Mouse (Mus musculus): ENCODE data around the gene Mccc1. TPM values are rescaled to one million over a fixed set of nuclear protein-coding genes. Genes with fewer than 3 reads are reported as not detected.

Mccc1 gene
- polyA plus RNA-seq, 1 experiment from 2014 or later: 25.8 TPM

GRCm38 (mm10) chr3:35970441-35970840 is 30.0 kb downstream of the Mccc1 start:
- ATAC-seq (ENCODE audit: low FRiP score): no peak
- Histone ChIP-seq H3K36me3 (replicated peaks; ENCODE audit: control insufficient read depth, insufficient read depth) (peaks cover 66% of the 10 kb centered on the region), H3K27ac (no peak overlapping the region), H3K4me3 (replicated peaks; ENCODE audit: low read length) (no peak overlapping the region), H3K9me3 (ENCODE audit: control insufficient read depth, low read length) (no peaks in the 10 kb centered on the region), H3K4me1 (replicated peaks; ENCODE audit: control insufficient read depth, insufficient read depth, low read length) (no peaks in the 10 kb centered on the region), H3K27me3 (ENCODE audit: control insufficient read depth, insufficient read depth, low read length) (no peaks in the 10 kb centered on the region), H3K4me2 (replicated peaks) (no peak overlapping the region), H3K9ac (no peak overlapping the region)
- DNase-seq (ENCODE audit: low spot score): no peak
- WGBS: 85% methylated on average over 4 of the region's 4 CpGs

- Histone ChIP-seq H3K36me3 (replicated peaks; ENCODE audit: control insufficient read depth, insufficient read depth) (peaks cover 69% of the 10 kb centered on the region), H3K4me1 (replicated peaks; ENCODE audit: control insufficient read depth, insufficient read depth, low read length) (no peaks in the 10 kb centered on the region), H3K9ac (no peak overlapping the region), H3K4me2 (replicated peaks) (no peak overlapping the region), H3K27ac (no peak overlapping the region), H3K4me3 (replicated peaks; ENCODE audit: low read length) (no peak overlapping the region), H3K27me3 (ENCODE audit: control insufficient read depth, insufficient read depth, low read length) (no peaks in the 10 kb centered on the region), H3K9me3 (ENCODE audit: control insufficient read depth, low read length) (no peaks in the 10 kb centered on the region)
- 96% methylated on average over 8 of the region's 8 CpGs for WGBS
- DNase-seq (ENCODE audit: low spot score) (no peak), ATAC-seq (ENCODE audit: low FRiP score) (no peak)
Measured at GRCm38 (mm10) chr3:35967366-35967921, 33.0 kb downstream of the Mccc1 start.

GRCm38 (mm10) chr3:35966493-35966892 is 34.0 kb downstream of the Mccc1 start:
- no peak for DNase-seq (ENCODE audit: low spot score)
- no peak overlapping the region for H3K9ac ChIP-seq
- no peaks in the 10 kb centered on the region for H3K4me1 ChIP-seq (replicated peaks; ENCODE audit: control insufficient read depth, insufficient read depth, low read length)
- no peaks in the 10 kb centered on the region for H3K9me3 ChIP-seq (ENCODE audit: control insufficient read depth, low read length)
- H3K36me3 ChIP-seq (replicated peaks; ENCODE audit: control insufficient read depth, insufficient read depth): peaks cover 67% of the 10 kb centered on the region
- ATAC-seq (ENCODE audit: low FRiP score): no peak
- H3K4me3 ChIP-seq (replicated peaks; ENCODE audit: low read length): no peak overlapping the region
- no peaks in the 10 kb centered on the region for H3K27me3 ChIP-seq (ENCODE audit: control insufficient read depth, insufficient read depth, low read length)
- no peak overlapping the region for H3K27ac ChIP-seq
- 87% methylated on average over 2 of the region's 2 CpGs for WGBS
- H3K4me2 ChIP-seq (replicated peaks): no peak overlapping the region

GRCm38 (mm10) chr3:35964928-35965327 is 35.5 kb downstream of the Mccc1 start:
- H3K4me2 ChIP-seq (replicated peaks): no peak overlapping the region
- H3K9me3 ChIP-seq (ENCODE audit: control insufficient read depth, low read length): no peaks in the 10 kb centered on the region
- no peak overlapping the region for H3K4me3 ChIP-seq (replicated peaks; ENCODE audit: low read length)
- H3K27me3 ChIP-seq (ENCODE audit: control insufficient read depth, insufficient read depth, low read length): no peaks in the 10 kb centered on the region
- H3K9ac ChIP-seq: no peak overlapping the region
- ATAC-seq (ENCODE audit: low FRiP score): no peak
- DNase-seq (ENCODE audit: low spot score): no peak
- WGBS: 85% methylated on average over 4 of the region's 4 CpGs
- no peak overlapping the region for H3K27ac ChIP-seq
- H3K4me1 ChIP-seq (replicated peaks; ENCODE audit: control insufficient read depth, insufficient read depth, low read length): no peaks in the 10 kb centered on the region
- H3K36me3 ChIP-seq (replicated peaks; ENCODE audit: control insufficient read depth, insufficient read depth): peaks cover 72% of the 10 kb centered on the region

- H3K27ac ChIP-seq: no peak overlapping the region
- H3K4me1 ChIP-seq (replicated peaks; ENCODE audit: control insufficient read depth, insufficient read depth, low read length): no peaks in the 10 kb centered on the region
- DNase-seq (ENCODE audit: low spot score): no peak
- WGBS: 94% methylated on average over 5 of the region's 5 CpGs
- H3K4me3 ChIP-seq (replicated peaks; ENCODE audit: low read length): no peak overlapping the region
- no peak overlapping the region for H3K4me2 ChIP-seq (replicated peaks)
- ATAC-seq (ENCODE audit: low FRiP score): no peak
- H3K27me3 ChIP-seq (ENCODE audit: control insufficient read depth, insufficient read depth, low read length): no peaks in the 10 kb centered on the region
- no peak overlapping the region for H3K9ac ChIP-seq
- H3K36me3 ChIP-seq (replicated peaks; ENCODE audit: control insufficient read depth, insufficient read depth): peaks cover 80% of the 10 kb centered on the region
- no peaks in the 10 kb centered on the region for H3K9me3 ChIP-seq (ENCODE audit: control insufficient read depth, low read length)
Measured at GRCm38 (mm10) chr3:35963921-35964320, 36.6 kb downstream of the Mccc1 start.

GRCm38 (mm10) chr3:35963401-35963800 is 37.1 kb downstream of the Mccc1 start:
- no peak for DNase-seq (ENCODE audit: low spot score)
- Histone ChIP-seq H3K9me3 (ENCODE audit: control insufficient read depth, low read length) (no peaks in the 10 kb centered on the region), H3K4me3 (replicated peaks; ENCODE audit: low read length) (no peak overlapping the region), H3K36me3 (replicated peaks; ENCODE audit: control insufficient read depth, insufficient read depth) (peaks cover 78% of the 10 kb centered on the region), H3K4me1 (replicated peaks; ENCODE audit: control insufficient read depth, insufficient read depth, low read length) (no peaks in the 10 kb centered on the region), H3K27me3 (ENCODE audit: control insufficient read depth, insufficient read depth, low read length) (no peaks in the 10 kb centered on the region), H3K4me2 (replicated peaks) (no peak overlapping the region), H3K9ac (no peak overlapping the region), H3K27ac (no peak overlapping the region)
- ATAC-seq (ENCODE audit: low FRiP score): no peak
- 94% methylated on average over 4 of the region's 4 CpGs for WGBS

- no peak overlapping the region for H3K9ac ChIP-seq
- H3K4me3 ChIP-seq (replicated peaks; ENCODE audit: low read length): no peak overlapping the region
- H3K36me3 ChIP-seq (replicated peaks; ENCODE audit: control insufficient read depth, insufficient read depth): peaks cover 75% of the 10 kb centered on the region
- H3K27ac ChIP-seq: no peak overlapping the region
- no peak overlapping the region for H3K4me2 ChIP-seq (replicated peaks)
- no peaks in the 10 kb centered on the region for H3K9me3 ChIP-seq (ENCODE audit: control insufficient read depth, low read length)
- 90% methylated on average over 5 of the region's 5 CpGs for WGBS
- no peaks in the 10 kb centered on the region for H3K4me1 ChIP-seq (replicated peaks; ENCODE audit: control insufficient read depth, insufficient read depth, low read length)
- H3K27me3 ChIP-seq (ENCODE audit: control insufficient read depth, insufficient read depth, low read length): no peaks in the 10 kb centered on the region
- DNase-seq (ENCODE audit: low spot score) (no peak), ATAC-seq (ENCODE audit: low FRiP score) (no peak)
Measured at GRCm38 (mm10) chr3:35962967-35963366, 37.5 kb downstream of the Mccc1 start.

- H3K36me3 ChIP-seq (replicated peaks; ENCODE audit: control insufficient read depth, insufficient read depth): peaks cover 29% of the 10 kb centered on the region
- H3K4me1 ChIP-seq (replicated peaks; ENCODE audit: control insufficient read depth, insufficient read depth, low read length): no peaks in the 10 kb centered on the region
- WGBS: 93% methylated on average over 3 of the region's 3 CpGs
- H3K9ac ChIP-seq: no peak overlapping the region
- H3K4me3 ChIP-seq (replicated peaks; ENCODE audit: low read length): no peak overlapping the region
- no peak overlapping the region for H3K27ac ChIP-seq
- no peak overlapping the region for H3K4me2 ChIP-seq (replicated peaks)
- H3K9me3 ChIP-seq (ENCODE audit: control insufficient read depth, low read length): no peaks in the 10 kb centered on the region
- H3K27me3 ChIP-seq (ENCODE audit: control insufficient read depth, insufficient read depth, low read length): no peaks in the 10 kb centered on the region
- ATAC-seq (ENCODE audit: low FRiP score) (no peak), DNase-seq (ENCODE audit: low spot score) (no peak)
Measured at GRCm38 (mm10) chr3:35957230-35957629, 43.2 kb downstream of the Mccc1 start.

- Histone ChIP-seq H3K9me3 (ENCODE audit: control insufficient read depth, low read length) (no peaks in the 10 kb centered on the region), H3K4me1 (replicated peaks; ENCODE audit: control insufficient read depth, insufficient read depth, low read length) (no peaks in the 10 kb centered on the region), H3K4me3 (replicated peaks; ENCODE audit: low read length) (no peak overlapping the region), H3K9ac (no peak overlapping the region), H3K27me3 (ENCODE audit: control insufficient read depth, insufficient read depth, low read length) (no peaks in the 10 kb centered on the region), H3K36me3 (replicated peaks; ENCODE audit: control insufficient read depth, insufficient read depth) (peaks cover 12% of the 10 kb centered on the region), H3K27ac (no peak overlapping the region), H3K4me2 (replicated peaks) (no peak overlapping the region)
- DNase-seq (ENCODE audit: low spot score) (no peak), ATAC-seq (ENCODE audit: low FRiP score) (no peak)
- 93% methylated on average over 11 of the region's 11 CpGs for WGBS
Measured at GRCm38 (mm10) chr3:35954901-35955575, 45.4 kb downstream of the Mccc1 start.
